9 mouse cellular contexts compared by ENCODE assay signal in genomic region chrX:93793168-93793567, GRCm38 (mm10). TPM values are rescaled to one million over a fixed set of nuclear protein-coding genes. Genes with fewer than 3 reads are reported as not detected.
DNase-seq lines count a peak whose midpoint lies in the region; ATAC-seq and TF ChIP-seq lines count a peak whose summit lies in the region.
"Had no signal": no experiment of that assay in that cellular context is flagged by ENCODE, and none has a peak within 500 bp of the region (broad histone marks: within the 10 kb centered on the region; RNA-seq: fewer than 3 reads in every experiment).

No protein-coding gene starts in this region.

- ATAC-seq in erythroblast, adult 5-6 weeks (replicated peaks; ENCODE audit: low FRiP score, poor library complexity, severe bottlenecking) = peak; percentile 80
- ATAC-seq in liver, postnatal 0 days = no peak

- no peak overlapping the region for H3K4me2 ChIP-seq in liver, postnatal 0 days (ENCODE audit: low read depth, low read length)
- H3K4me2 ChIP-seq: neural tube, embryonic 12.5 days had no signal

- TF ChIP-seq EP300 in liver, postnatal 0 days (IDR thresholded peaks at IDR 0.05; ENCODE audit: low read depth) = no peak

- no peaks in the 10 kb centered on the region for H3K27me3 ChIP-seq in liver, postnatal 0 days (ENCODE audit: insufficient read depth, low read length)
- H3K27me3 ChIP-seq: neural tube, embryonic 12.5 days had no signal

- DNase-seq in gastrocnemius, adult 18-20 months (ENCODE audit: low spot score) = peak; percentile 5
- DNase-seq in gastrocnemius, postnatal 25 days = no peak
- DNase-seq in ovary, postnatal 36 days (ENCODE audit: low spot score) = peak; percentile 10
- no peak for DNase-seq in ovary, adult 18-20 months (ENCODE audit: low spot score)
- DNase-seq in adrenal gland, postnatal 36 days = peak; percentile 30 to 31
- DNase-seq in liver, postnatal 0 days = peak; percentile 64
- DNase-seq in spleen, adult 18-20 months = peak; percentile 21 to 64

- H3K9me3 ChIP-seq in liver, postnatal 0 days (ENCODE audit: low read length) = no peaks in the 10 kb centered on the region
- H3K9me3 ChIP-seq: neural tube, embryonic 12.5 days had no signal

- peak; percentile 78 for TF ChIP-seq CTCF in liver, postnatal 0 days (IDR thresholded peaks at IDR 0.05; ENCODE audit: low read depth)

- H3K4me1 ChIP-seq in liver, postnatal 0 days (ENCODE audit: insufficient read depth) = no peaks in the 10 kb centered on the region
- H3K4me1 ChIP-seq: neural tube, embryonic 12.5 days had no signal

- no peaks in the 10 kb centered on the region for H3K36me3 ChIP-seq in liver, postnatal 0 days (replicated peaks; ENCODE audit: insufficient read depth, low read length)
- H3K36me3 ChIP-seq: neural tube, embryonic 12.5 days had no signal

- H3K9ac ChIP-seq in liver, postnatal 0 days (replicated peaks) = no peak overlapping the region
- H3K9ac ChIP-seq: neural tube, embryonic 12.5 days had no signal

- H3K4me3 ChIP-seq in liver, postnatal 0 days (ENCODE audit: low read depth, low read length) = no peak overlapping the region
- H3K4me3 ChIP-seq: neural tube, embryonic 12.5 days had no signal

- no peak overlapping the region for H3K27ac ChIP-seq in liver, postnatal 0 days (ENCODE audit: low read depth)
- H3K27ac ChIP-seq: neural tube, embryonic 12.5 days had no signal

RNA-seq across cellular contexts. Expression of gene Pdk3, which starts 38.8 kb away (rescaled TPM):
- 1 to 10 TPM in 1 of 2 experiments, under 1 TPM in 1; 0.75 to 1.4 TPM for total RNA-seq in gastrocnemius, adult 18-20 months (2021)
- total RNA-seq in gastrocnemius, postnatal 25 days (2021) = 1 to 10 TPM; 2.0 to 2.7 TPM
- total RNA-seq in adrenal gland, postnatal 36 days (2021) = 10 to 100 TPM; 13.0 to 19.3 TPM
- 30.7 and 48.8 TPM in 2 replicates for total RNA-seq in erythroblast, adult 5-6 weeks (2015; ENCODE audit: low replicate concordance)
- total RNA-seq in erythroblast, adult 5-6 weeks (2017; ENCODE audit: low replicate concordance) = 12.8 and 14.6 TPM in 2 replicates
- 14.9 and 15.2 TPM in 2 replicates for polyA plus RNA-seq in liver, postnatal 0 days (2015; fragmentation: Nextera tagmentation; extraction: Ambion mirVana)

Comparison
In these comparisons a context has a peak if more than half of its experiments do, and no peak if none do; other contexts are left out.
1. DNase-seq: peak in gastrocnemius, adult 18-20 months (single experiment), ovary, postnatal 36 days (single experiment), adrenal gland, postnatal 36 days (2 of 2), liver, postnatal 0 days (single experiment) and spleen, adult 18-20 months (2 of 2); none in gastrocnemius, postnatal 25 days (single experiment) and ovary, adult 18-20 months (single experiment).